Mouse (Mus musculus) hindbrain, postnatal 0 days (tissue): ENCODE results near the gene Ddx55. TPM values are rescaled to one million over a fixed set of nuclear protein-coding genes. Genes with fewer than 3 reads are reported as not detected.

Source experiments
- ATAC-seq: fragments of 200-750 bp; cut with Nextera tagmentation; 2 replicates; pipeline ENCODE4 v1.8.0; 2017; ENCODE audit warnings: mild to moderate bottlenecking, moderate TSS enrichment, moderate library complexity
- DNase-seq: peaks from one replicate; pipeline ENCODE4 v3.0.0-alpha.2; 2015; ENCODE audit warnings: low spot score
- H3K27ac ChIP-seq: fragments of 300-500 bp; sonication (generic); 2 replicates; pipeline ENCODE4 v1.5.1; 2014; ENCODE audit warnings: mild to moderate bottlenecking
- H3K27me3 ChIP-seq: fragments of 300-500 bp; sonication (generic); 2 replicates; pipeline ENCODE4 v1.6.1; 2014; ENCODE audit warnings: low read length, mixed read lengths; ENCODE audit not compliant: insufficient read depth
- H3K36me3 ChIP-seq: fragments of 300-500 bp; sonication (generic); 2 replicates; pipeline ENCODE4 v1.6.1; 2014; ENCODE audit warnings: low read length, mixed read lengths; ENCODE audit not compliant: insufficient read depth
- H3K4me1 ChIP-seq: fragments of 300-500 bp; sonication (generic); 2 replicates; pipeline ENCODE4 v1.6.1; 2014; ENCODE audit warnings: antibody characterized with exemption, low read length, mixed read lengths; ENCODE audit not compliant: insufficient read depth
- H3K4me2 ChIP-seq: fragments of 300-500 bp; sonication (generic); 2 replicates; pipeline ENCODE4 v1.6.1; 2014; ENCODE audit warnings: low read depth, mild to moderate bottlenecking, low read length, moderate library complexity, mixed read lengths
- H3K4me3 ChIP-seq: fragments of 300-500 bp; sonication (generic); 2 replicates; pipeline ENCODE4 v1.5.1; 2014; ENCODE audit warnings: low read length
- H3K9ac ChIP-seq: fragments of 300-500 bp; sonication (generic); replicated peaks from 2 replicates; pipeline ENCODE4 v1.6.1; 2014; ENCODE audit warnings: mild to moderate bottlenecking, low read length, moderate library complexity, mixed read lengths
- H3K9me3 ChIP-seq: fragments of 300-500 bp; sonication (generic); 2 replicates; pipeline ENCODE4 v1.6.1; 2016; ENCODE audit warnings: low read length, mixed read lengths
- CTCF ChIP-seq: IDR thresholded peaks from 2 replicates; pipeline ENCODE4 v1.5.1; 2016; ENCODE audit warnings: antibody characterized with exemption, control low read depth, low read depth
- WGBS: fragments of 180-500 bp; shearing (Covaris S2); extraction: QIAGEN DNeasy Blood & Tissue Kit; methylation state at CpG from one replicate; pipeline ENCODE4 v1.1.7; 2014; 5-methylcytosine and 5-hydroxymethylcytosine counted together
- polyA plus RNA-seq: library from polyadenylated mRNA; unstranded; fragments of >200 nt; fragmentation: Nextera tagmentation; extraction: Ambion mirVana; gene quantifications from 2 replicates; pipeline ENCODE4 v1.2.1, GENCODE M21; 2015
- total RNA-seq: library from RNA; depleted of rRNA; stranded (reverse); fragments of >200 nt; gene quantifications from 2 replicates; pipeline ENCODE4 v1.2.3, GENCODE M21; 2014

Gene Ddx55
- total and polyA plus RNA-seq, 2 experiments from 2014 or later, result 15.5 to 22.9 TPM

DNA sequence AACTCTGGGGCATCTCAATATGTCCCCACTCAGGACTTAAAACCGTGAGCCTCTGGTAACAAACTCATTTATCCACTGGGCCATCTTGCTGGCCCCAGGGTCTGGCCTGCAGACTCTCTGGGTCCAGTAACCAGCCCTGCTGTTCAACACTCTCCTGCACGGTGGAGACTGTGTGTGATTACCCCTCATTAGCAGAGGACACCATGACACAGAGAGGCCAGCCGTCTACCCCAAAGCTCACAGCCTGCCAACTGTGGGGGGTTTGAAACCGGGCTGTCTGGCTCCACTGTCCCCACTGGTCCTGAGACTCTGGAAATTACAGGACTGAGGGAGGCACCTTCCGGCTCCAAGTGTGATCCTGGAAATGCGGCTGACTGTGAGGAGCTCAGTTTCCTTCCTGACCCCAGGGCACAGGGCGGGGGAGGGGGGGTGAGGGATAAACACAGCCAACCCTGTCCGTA lies 23.4 kb upstream of the Ddx55 start:
- no peaks in the 10 kb centered on the region for H3K36me3 ChIP-seq
- WGBS, result 31% methylated on average over 8 of the region's 8 CpGs
- no peak for DNase-seq
- peaks cover 4% of the 10 kb centered on the region for H3K4me1 ChIP-seq
- ATAC-seq, result no peak
- H3K4me3 ChIP-seq, result 0 out of 2 replicates have a peak overlapping the region, but pooled peaks have one; percentile 2
- H3K27me3 ChIP-seq, result no peaks in the 10 kb centered on the region
- TF ChIP-seq CTCF, result no peak
- H3K4me2 ChIP-seq, result peak overlapping the region; percentile 70
- peak overlapping the region; percentile 46; the same call in 1 of the 2 replicates for H3K27ac ChIP-seq
- H3K9ac ChIP-seq, result no peak overlapping the region
- no peaks in the 10 kb centered on the region for H3K9me3 ChIP-seq

DNA sequence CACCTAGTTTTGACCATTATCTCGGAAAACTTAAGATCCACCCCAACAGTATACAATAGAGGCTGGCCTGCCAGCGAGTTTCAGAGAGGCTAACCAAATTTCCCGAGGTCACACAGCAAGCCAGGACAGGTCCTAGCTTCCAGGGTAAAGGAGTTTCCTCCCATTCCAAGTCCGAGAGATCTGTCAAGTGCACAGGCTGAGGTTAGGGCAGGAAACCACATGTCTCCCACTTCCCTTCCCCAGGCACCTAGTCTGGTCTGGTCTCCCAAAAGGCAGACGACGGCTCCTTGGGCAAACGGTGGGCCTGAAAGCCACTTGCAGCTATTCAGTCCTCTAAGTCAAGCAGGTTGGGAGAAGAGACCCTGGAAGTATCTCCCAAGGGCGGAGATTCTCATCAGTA lies 23.0 kb upstream of the Ddx55 start:
- no peak for ATAC-seq
- Histone ChIP-seq H3K27ac (peak overlapping the region; percentile 46; the same call in 1 of the 2 replicates), H3K9me3 (no peaks in the 10 kb centered on the region), H3K9ac (no peak overlapping the region), H3K27me3 (no peaks in the 10 kb centered on the region), H3K36me3 (no peaks in the 10 kb centered on the region), H3K4me1 (peaks cover 4% of the 10 kb centered on the region), H3K4me3 (peak overlapping the region; percentile 68), H3K4me2 (peak overlapping the region; percentile 70)
- no peak for DNase-seq
- TF ChIP-seq CTCF, result no peak
- 65% methylated on average over 8 of the region's 8 CpGs for WGBS

DNA sequence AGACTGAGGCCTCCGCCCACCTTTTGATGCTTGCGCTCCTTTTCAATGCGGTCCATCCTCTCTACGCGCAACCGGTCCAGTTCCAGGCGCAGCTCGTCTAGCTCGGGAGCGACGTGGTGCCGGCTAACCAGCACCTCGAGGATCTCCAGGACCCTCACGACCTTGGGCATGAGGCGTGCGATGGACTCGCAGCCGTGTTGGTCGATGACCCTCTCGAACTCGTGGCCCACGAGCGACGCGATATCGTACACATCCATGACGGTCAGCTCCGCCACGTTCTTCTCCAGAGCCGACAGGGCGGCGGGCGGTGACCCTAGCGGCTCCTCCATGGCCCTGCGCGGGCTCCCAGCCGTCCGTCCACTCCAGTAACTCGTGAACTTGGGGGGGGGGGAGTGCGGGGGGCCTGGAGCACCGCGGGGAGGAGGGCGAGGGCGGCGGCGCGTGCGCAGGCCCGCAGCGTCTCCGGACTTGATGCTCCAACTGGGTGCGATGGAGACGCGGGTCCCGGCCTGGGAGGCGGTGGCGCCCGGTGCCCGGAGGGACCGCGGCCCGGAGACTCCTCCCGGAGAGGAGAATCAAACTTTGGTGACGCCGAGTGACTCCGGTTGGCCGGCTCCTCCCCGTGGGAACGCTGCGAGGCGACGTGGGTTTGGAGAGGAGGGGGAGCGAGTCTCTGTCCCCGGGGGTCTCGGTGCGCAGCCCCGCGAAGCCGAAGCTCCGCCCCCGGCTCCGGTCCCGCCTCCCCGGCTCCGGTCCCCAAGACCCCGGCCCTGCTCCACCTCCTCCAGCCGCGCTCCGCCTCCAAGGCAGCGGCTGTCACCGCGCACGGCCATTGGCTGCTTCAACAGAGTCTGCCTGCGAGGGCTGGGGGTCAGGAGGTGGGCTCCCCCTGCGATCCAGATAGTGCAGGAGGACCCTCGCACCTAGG lies 21.7 kb upstream of the Ddx55 start, which contains the start of gene Rilpl1:
Gene Rilpl1, minus strand, starts transcription at position 737 of the 928 bp plus-strand sequence.
- under 1% methylated on average over 72 of the region's 96 CpGs for WGBS
- peak within 1 kb of the TSS; percentile 68 for H3K4me3 ChIP-seq
- ATAC-seq (peak; percentile 94), DNase-seq (peak; percentile 91)
- H3K9me3 ChIP-seq, result no peaks in the 10 kb centered on the region
- peaks cover 4% of the 10 kb centered on the region for H3K4me1 ChIP-seq
- H3K27ac ChIP-seq, result peak within 1 kb of the TSS; percentile 85
- peak within 1 kb of the TSS; percentile 70 for H3K4me2 ChIP-seq
- no peaks in the 10 kb centered on the region for H3K27me3 ChIP-seq
- H3K9ac ChIP-seq, result peak within 1 kb of the TSS; percentile 57
- H3K36me3 ChIP-seq, result no peaks in the 10 kb centered on the region
- TF ChIP-seq CTCF, result peak; percentile 23; the same call in 1 of the 2 replicates

DNA sequence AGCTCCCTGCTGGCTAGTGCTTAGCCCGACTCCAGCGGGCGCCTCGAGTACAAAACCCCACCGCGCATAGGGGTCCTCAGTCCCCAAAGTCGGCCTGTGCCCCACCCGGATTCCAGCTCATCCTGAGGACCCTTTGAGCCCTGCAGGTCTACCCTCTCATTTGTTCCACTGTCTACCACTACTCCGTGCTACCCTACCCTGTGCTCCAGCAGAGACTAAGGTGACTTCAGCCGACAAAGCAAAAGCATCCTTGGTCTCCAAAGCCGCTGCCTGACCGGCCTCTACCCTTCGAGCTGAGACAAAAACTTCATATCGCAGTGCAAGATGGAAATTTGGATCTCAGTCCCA lies 21.1 kb upstream of the Ddx55 start:
- DNase-seq, result no peak
- peak overlapping the region; percentile 85 for H3K27ac ChIP-seq
- peak overlapping the region; percentile 68 for H3K4me3 ChIP-seq
- H3K27me3 ChIP-seq, result no peaks in the 10 kb centered on the region
- no peak for TF ChIP-seq CTCF
- 10% methylated on average over 14 of the region's 14 CpGs for WGBS
- peak overlapping the region; percentile 70 for H3K4me2 ChIP-seq
- ATAC-seq, result no peak
- H3K9ac ChIP-seq, result peak overlapping the region; percentile 57
- H3K36me3 ChIP-seq, result no peaks in the 10 kb centered on the region
- peaks cover 4% of the 10 kb centered on the region for H3K4me1 ChIP-seq
- H3K9me3 ChIP-seq, result no peaks in the 10 kb centered on the region

DNA sequence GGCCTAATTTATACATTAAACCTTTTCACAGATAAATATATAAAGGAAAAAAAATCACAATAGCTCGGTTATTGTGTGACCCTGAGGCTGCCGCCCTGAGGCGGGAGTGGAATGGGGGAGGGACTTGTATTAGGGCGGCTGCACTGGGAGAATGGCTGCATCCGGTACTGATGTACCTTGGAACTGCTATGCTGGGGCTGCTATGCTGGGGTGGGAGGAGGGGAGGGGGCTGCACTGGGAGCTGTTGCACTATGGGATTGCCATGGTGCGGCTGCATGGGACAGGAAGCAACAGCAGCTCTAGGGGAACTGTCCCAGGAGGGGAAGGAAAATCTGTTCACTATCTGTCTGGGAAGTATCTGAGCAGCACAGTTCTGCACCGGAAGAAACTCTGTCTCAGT lies 20.2 kb upstream of the Ddx55 start:
- H3K4me2 ChIP-seq, result no peak overlapping the region
- WGBS, result 43% methylated on average over 7 of the region's 7 CpGs
- H3K4me1 ChIP-seq, result peaks cover 4% of the 10 kb centered on the region
- no peaks in the 10 kb centered on the region for H3K27me3 ChIP-seq
- no peaks in the 10 kb centered on the region for H3K9me3 ChIP-seq
- no peak overlapping the region for H3K27ac ChIP-seq
- TF ChIP-seq CTCF, result no peak
- H3K36me3 ChIP-seq, result no peaks in the 10 kb centered on the region
- ATAC-seq, result no peak
- no peak for DNase-seq
- H3K4me3 ChIP-seq, result no peak overlapping the region
- no peak overlapping the region for H3K9ac ChIP-seq

DNA sequence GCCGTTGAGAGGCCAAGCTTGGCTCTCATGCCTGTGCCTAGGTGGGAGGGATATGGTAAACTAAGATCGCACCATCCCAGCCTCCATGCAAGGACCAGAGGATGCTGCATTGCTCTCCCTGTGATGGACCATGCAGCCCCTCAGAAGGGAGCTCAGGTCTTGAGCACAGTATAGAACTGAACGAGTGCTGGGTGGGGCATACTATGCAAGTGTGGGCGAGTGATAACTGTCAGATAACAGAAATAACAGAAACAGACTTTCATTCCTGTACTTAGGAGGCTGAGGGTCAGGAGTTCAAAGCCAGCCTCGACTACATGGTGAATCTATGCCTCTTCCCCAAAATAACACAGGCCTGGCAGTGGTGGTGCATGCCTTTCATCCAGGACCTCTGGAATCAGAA lies 17.6 kb upstream of the Ddx55 start:
- Histone ChIP-seq H3K4me1 (peaks cover 4% of the 10 kb centered on the region), H3K4me2 (no peak overlapping the region), H3K9ac (no peak overlapping the region), H3K27me3 (no peaks in the 10 kb centered on the region), H3K27ac (no peak overlapping the region), H3K36me3 (no peaks in the 10 kb centered on the region), H3K9me3 (no peaks in the 10 kb centered on the region), H3K4me3 (no peak overlapping the region)
- 70% methylated on average over 5 of the region's 5 CpGs for WGBS
- no peak for ATAC-seq
- no peak for TF ChIP-seq CTCF
- DNase-seq, result no peak

DNA sequence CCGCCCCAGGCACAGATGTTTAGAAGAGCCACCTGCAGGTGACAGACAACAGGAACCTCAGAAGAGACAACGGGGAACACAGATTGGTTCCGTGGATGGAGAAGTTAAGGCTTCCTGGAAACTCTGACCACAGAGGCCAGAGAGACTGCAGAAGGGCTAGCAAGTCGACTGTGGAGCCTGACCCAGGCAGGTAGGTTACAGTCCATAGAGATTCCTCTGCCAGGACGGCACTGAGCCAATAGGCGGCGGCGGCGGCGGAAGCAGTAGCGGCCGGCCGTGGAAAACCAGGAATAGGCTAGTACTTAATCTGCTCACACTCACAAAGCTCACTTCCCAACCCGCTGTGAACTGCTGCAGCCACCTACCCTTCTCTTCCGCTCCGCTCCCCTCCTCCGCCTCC lies 15.9 kb upstream of the Ddx55 start:
- Histone ChIP-seq H3K4me3 (0 out of 2 replicates have a peak overlapping the region, but pooled peaks have one; percentile 7), H3K27me3 (no peaks in the 10 kb centered on the region), H3K4me1 (peaks cover under 1% of the 10 kb centered on the region; the same call in 1 of the 2 replicates), H3K27ac (no peak overlapping the region), H3K9ac (peak overlapping the region; percentile 7; the same call in 1 of the 2 replicates), H3K9me3 (no peaks in the 10 kb centered on the region), H3K36me3 (no peaks in the 10 kb centered on the region), H3K4me2 (peak overlapping the region; percentile 43)
- peak; percentile 12 for DNase-seq
- ATAC-seq, result no peak
- TF ChIP-seq CTCF, result peak; percentile 13; the same call in 1 of the 2 replicates
- 9% methylated on average over 17 of the region's 17 CpGs for WGBS
